Mouse (Mus musculus): ENCODE measurements around the gene Actn2.

Actn2 gene

DNA sequence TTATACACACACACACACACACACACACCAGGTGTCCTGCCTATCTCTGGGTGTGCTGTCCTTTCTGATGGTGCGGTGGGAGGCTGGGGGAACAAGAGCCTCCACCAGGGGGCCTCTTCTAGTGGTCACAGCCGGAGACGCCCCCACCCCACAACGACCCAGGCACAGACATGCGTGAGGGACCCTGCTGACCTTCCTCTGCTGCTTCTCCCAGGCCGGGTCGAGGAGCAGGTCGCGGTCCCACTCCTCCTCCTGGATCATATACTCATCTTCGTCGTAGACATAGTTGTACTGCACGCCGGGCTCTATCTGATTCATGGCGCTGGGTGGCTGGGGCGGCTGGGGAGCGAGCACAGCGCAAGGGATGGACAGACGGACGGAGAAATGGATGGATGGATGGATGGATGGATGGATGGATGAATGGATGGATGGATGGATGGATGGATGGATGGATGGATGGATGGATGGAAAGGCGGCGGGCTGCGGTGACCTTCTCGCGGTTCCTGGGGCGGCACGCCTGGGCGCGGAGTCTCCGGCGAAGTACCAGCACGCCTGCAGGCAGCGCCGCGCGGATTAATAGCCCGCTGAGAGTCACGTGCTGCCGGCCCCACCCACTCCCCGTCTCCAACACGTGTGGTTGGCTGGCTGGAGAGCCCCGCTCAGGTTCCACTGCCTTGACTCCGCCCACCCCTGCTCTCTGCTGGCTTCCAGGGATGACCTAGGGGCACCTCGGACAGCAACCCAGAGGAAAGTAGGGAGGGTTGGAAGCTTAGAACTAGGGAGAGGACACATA lies at the start of gene Actn2:
Actn2 (minus strand) TSS at position 578 of the 793 bp plus-strand sequence.
- DNase-seq (ENCODE audit: low spot score in 2 of 2) = peak; percentile 66 to 69

DNA sequence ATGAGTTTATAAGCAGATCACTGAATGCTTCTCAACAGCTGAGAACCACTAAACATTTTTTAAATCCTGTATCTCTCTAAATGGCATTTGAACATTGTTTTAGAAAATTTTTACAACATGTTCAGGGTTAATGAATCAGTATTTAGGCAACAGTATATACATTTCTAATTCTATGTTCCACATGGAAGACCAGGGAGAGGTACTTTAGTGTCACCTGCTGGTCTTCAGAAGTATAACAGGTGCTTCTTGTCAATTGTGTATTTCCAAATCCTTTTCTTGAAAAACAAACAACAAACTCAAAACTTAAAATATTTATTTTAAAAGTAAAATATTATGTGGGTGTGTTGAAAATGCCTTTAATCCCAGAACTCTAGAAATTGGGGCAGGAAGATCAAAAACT lies 45.7 kb upstream of the Actn2 start:
- no peak for DNase-seq (ENCODE audit: low spot score in 2 of 2)

DNA sequence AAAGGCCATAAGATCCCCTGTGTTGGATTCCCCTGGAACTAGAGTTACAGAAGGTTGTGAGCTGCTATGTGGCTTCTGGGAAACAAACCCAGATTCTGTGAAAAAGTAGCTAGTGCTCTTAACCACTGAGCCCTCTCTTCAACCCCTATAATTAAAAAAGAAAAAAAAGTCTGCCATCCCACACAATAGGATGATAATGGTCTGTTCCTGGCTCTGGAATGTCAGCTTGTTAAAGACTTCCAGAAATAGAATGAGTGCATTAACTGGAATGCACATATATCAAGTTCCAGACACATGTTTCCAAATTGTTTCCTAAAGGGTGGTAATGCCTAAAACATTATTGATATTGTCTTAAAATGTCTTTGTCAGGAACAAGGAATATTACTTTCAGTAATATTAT lies 44.2 kb upstream of the Actn2 start:
- no peak for DNase-seq (ENCODE audit: low spot score in 2 of 2)

DNA sequence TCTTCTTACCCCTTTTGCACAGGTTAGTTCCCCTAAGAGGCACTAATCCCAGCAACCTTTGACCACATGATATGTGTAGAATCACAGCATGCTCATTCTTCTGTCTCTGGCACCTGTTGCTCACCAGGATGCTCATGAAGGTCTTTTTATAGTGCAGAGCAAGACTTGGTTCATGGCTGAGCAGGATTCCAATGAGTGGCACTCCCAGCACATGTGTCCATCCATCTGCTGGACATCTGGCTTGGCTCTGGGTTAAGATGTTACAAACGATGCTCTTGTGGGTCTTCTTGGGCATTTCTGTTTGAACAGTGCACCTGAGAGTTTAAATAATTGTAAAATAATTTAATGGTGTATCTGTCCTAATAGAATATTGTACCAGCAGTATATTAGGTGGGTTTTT lies 36.2 kb upstream of the Actn2 start:
- DNase-seq (ENCODE audit: low spot score in 2 of 2) = no peak

DNA sequence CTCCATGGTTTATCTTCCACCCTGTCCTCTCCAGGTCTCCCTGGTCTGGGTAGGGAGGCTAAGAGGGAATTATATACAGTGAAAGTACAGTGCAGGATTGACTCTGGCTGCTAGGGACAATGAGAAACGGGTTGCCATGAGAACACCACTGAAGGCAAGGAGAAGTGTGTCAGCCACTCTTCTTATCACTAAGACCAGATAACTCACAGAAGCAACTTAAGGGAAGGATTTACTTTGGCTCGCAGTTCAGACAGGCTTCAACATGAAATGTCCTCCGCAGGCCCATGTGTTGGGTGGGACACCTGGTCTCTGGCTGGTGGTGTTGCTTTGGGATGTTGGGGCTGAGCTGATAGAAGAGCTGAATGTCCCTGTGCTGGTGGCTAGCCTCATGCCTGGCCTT lies 32.2 kb upstream of the Actn2 start:
- DNase-seq (ENCODE audit: low spot score in 2 of 2) = no peak

DNA sequence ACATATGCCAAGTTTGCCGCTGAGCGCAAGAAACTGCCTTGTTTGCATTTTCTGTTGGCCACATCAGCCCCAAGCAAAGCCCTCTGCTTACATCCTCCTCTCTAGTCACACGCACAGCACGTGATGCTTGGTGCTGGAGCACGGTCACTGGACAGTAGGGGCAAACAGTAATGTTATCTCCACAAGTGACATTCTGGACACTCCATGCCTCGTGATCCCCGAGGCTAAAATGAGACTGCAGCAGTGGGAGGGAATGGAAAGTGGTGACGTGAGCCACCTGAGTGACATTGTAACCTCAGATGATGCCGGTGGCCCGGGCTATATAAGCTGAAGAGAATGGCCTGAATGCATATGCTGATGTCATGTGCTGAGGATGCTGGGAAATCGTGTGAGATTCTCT lies 29.4 kb upstream of the Actn2 start:
- no peak for DNase-seq (ENCODE audit: low spot score in 2 of 2)

DNA sequence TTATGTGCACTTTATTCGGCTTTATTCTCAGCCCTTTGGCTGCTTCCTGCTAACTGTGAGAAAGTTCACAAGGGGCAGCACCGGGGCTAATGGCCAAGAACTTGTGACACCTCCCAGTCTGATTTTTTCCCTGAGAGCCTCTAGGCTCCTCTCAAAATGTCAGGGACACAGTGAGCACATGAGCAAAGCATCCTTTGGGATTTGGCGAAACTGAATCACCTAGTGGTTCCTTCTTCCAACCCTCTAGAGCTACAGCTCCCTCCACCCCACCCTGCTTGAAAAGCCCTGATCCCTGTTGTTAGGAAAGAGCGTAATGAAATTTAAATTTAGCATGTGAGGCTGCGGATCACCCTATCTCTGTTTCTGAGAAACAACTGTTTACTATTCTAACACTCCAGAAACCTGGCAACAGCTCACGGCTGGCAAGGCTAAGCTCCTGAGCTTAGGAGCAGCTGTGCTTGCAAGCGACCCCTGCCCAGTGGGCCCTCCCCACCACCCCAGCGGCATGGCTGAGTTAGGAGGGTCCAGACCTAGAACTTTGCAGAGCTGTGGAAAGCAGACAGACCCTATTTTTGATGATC lies 28.6 kb upstream of the Actn2 start:
- DNase-seq (ENCODE audit: low spot score in 2 of 2) = no peak

DNA sequence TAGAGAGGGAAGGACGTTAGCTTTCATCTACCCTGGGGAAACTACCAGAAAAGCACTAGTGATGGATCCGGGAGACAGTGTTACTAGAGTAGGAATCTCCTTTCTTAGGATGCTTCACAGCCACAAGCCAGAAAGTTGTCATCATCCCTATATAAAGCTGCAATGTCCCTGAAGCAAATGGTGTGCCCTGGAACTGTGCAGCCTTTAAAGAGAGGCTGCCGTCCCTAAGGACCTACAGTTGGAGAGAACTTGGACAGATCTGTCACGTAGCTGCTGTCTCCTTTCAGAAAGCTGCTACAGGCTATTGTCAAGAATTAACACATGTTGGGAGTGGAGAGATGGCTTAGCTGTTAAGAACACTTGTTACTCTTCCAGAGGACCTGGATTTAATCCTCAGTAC lies 20.9 kb upstream of the Actn2 start:
- no peak for DNase-seq (ENCODE audit: low spot score in 2 of 2)

DNA sequence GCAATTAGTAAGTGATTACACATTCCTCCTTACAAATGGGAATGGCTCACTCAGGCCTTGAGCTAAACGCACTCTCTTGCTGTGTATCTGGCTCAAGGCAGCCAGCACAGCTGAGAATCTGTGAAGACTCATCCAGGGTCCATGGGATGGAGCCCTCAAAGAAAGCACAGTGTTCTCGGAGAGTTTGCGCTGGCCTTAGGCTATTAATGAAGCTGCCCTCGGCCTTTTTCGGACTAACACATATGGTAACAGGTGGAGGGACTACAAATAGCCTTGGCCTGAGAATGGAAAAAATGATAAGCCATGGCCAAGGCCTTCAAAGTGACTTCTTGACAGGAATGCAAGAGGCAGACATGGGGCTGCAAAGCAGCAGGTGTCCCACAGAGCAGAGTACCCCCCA lies 17.0 kb upstream of the Actn2 start:
- DNase-seq (ENCODE audit: low spot score in 2 of 2) = no peak

DNA sequence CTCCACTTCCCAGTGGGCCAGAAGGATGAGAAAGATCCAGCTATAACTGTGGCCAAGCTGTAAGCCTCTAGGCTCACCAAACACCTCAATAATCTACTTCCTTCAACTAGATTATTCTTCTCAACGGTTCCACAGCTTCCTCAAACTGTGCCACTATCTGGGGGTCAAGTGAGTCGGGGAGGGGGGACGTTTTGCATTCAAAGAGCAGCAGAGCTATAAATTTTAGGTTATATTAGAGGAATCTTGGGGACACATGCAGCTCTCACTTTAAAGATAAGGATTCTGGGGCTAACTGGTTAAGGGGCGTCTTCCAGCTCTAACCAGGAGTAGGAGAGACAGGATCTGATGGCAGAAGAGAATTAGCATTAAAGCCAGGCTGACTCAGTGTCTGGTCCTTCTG lies 15.6 kb upstream of the Actn2 start:
- DNase-seq (ENCODE audit: low spot score in 2 of 2) = no peak

DNA sequence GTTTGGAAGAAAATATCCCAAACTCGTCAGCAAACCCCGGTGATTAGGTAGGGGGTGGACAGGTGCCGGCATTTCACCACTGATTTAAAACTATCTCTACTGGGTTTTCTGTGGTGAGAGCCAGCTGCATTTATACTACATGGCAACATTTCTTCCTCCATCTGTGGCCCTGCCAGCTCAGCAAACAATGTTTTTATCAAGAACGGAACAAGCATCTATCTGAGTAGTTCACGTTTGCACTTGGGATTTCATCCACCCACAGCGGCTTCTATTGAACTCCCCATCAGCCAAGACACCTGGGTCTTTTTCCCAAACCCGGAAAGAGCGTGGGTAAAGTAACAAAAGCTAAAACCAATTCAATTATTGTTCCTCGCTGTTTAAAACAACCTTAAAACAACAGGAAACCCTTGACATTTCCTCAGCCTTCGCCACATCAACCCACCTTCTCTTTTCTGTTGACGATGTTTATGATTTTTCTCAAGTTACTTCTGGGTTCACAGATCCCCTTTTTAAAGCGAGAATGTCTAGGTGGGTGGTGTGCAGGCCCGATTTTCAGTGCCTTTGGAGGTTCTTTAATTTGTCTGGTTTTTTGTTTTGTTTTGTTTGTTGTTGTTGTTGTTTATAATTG lies 8.8 kb upstream of the Actn2 start:
- DNase-seq (ENCODE audit: low spot score in 2 of 2) = no peak

DNA sequence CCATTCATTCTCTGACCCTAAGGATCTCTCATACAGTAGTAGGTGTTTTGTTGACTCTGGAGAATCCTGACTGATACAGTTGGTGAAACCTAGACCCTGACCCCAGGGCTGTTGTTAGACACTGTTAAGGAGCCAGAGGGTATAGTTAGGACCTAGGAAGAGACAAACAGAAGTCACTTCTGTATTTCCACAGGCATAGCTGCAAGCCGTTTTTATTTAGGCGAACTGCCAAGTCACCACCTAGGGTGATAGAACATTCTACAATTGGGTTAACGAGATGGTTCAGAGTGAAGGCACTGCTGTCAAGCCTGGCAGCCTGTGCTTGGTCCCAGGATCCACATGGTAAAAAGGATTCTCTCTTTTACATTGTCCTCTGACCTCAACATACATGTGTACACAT lies 6.3 kb upstream of the Actn2 start:
- DNase-seq (ENCODE audit: low spot score in 2 of 2) = no peak

DNA sequence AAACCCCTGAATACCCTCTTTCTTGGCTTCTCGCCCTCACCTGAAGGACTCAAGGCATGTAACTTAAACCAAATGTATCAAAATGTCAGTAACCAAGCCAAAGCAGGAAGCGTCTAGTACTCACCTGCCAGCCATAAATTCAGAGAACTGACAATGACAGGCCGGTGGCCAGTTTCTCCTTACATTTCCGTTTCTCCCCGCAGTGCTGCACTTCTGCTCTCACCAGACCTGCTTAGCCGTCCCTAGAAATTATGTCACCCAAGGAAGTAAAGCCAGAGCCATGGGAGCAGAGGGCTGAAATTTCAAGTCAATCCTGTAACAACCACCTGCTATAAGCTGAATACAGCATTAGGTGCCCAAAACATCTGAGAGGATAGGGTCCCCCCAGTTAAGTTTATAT lies 887 bp upstream of the Actn2 start:
- DNase-seq (ENCODE audit: low spot score in 2 of 2) = no peak

DNA sequence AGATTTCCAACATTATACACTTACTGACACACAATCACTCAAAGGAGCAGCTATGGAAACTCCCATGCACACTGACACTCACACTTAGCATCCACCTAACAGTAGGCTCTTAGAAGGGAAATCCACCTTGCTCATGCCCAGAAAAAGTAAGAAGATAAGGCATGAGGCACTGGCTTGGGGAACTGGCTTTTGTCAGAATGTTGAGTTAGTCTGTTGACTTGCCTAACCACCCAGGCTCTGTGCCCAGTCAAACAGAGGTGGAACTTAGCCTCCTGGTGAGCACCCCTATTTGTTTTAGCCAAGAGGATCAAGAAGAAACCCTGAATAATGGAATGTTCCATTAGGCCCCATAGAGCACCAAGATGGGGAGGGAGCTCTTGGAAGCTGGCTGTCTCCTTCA lies 1.1 kb downstream of the Actn2 start:
- DNase-seq (ENCODE audit: low spot score in 2 of 2) = no peak

DNA sequence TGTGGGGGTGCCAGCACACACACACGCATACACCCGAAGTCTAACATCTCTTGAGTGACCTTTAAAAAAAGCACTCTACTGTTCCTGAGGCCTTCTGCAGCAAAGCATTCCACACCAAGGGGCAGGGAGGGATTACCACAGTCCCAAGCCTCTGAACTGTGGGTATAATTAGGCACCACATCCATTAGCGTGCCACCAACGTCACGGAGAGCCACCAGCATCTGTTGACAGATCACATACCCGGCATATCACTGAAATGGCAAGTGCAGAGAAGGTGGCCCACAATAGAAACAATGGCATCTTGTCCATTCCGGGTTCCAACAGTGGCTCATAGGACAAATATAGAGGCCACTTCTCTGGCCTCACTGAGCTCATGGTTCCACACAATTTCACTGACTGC lies 2.8 kb downstream of the Actn2 start:
- DNase-seq (ENCODE audit: low spot score in 2 of 2) = no peak

DNA sequence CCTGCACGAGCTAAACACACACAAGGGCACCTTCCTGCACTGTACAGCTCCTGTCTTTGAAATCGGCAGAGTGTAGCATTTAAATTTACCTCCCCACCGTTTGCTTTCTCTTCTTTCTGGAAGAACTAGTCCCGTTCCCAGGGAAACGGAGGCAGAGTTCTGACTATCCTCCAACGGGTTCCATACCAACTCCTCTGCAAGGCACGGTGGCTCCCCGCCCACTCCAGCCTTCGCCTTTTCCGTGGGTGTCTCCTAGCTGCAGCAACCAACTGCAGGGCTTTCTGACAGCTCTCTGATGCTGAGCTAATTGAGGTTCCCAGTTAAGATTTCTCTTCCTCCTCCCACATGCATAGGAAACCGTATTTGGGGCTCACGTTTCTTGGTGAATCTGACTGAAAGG lies 6.5 kb downstream of the Actn2 start:
- peak; percentile 89 to 92 for DNase-seq (ENCODE audit: low spot score in 2 of 2)

DNA sequence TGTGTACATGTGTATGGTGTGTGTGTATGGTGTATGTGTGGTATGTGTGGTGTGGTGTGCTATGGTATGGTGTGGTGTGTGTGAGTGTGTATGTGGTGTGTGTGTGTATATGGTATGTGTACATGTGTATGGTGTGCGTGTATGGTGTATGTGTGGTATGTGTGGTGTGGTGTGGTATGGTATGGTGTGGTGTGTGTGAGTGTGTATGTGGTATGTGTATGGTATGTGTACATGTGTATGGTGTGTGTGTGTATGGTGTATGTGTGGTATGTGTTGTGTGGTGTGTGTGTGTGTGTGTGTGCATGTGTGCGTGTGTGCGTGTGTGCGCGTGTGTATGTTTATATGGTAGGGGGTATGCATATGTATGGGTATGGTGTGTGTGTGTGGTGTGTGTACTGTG lies 9.0 kb downstream of the Actn2 start:
- no peak for DNase-seq (ENCODE audit: low spot score in 2 of 2)

DNA sequence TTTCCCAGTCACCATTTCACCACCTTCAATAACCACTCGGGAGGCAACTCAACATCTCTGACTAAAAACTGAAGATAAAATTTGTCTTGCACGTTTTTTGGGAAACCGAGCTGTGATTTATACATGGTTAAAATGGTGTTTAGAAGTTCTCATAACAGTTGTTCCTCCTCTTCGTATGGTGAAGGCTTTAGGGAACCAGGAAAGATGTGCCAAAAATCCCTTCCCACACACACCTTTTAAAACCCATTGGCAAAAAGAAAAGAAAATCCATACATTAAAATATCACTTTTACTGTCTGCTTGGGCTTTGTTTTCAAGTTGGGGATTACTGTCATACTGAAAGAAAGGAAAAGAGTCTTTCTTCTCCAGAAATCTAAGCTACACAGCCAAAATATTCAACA lies 12.2 kb downstream of the Actn2 start:
- no peak for DNase-seq (ENCODE audit: low spot score in 2 of 2)

DNA sequence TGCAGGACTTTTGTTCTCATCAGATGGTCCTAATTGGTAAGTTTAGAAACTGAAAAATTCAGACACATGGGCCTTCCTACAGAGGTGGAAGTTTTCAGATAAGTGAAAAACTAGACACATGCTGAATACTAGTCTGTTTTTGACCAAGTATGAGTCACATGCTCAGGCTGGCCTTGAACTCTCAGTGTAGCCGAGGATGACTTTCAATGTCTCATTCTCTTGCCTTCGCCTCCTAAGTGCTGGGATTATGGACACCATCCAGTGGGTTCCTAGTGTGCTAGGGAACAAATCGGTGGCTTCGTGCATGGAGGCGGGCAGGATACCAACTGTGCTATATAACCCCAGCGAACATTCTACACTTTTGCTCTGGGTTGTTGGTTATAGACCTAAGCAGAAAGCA lies 13.0 kb downstream of the Actn2 start:
- DNase-seq (ENCODE audit: low spot score in 2 of 2) = no peak

DNA sequence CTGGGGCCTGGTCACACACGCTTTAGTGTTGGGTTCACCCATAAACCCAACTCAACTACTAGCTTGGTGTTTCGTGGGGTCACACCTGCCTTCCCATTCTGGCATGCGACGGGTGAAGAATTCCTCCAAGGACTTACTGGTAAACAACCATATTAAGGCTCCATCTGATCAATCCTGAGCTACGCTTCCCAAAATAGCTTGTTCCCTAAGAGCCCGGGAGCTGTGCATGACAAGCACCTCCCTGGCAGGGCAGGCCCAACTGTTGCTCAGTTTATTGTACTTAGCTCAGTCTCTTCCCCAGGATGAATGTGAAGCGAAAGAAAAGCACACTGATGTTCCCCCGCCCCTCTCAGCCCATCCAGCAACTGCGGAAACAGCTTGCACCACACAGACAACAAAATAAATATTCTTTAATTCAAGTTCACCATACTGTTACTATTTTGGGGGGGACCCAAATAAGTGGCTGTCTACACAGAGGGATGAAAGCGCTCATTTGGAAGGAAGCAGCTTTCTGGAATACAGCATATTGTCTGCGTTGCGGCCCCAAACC lies 17.4 kb downstream of the Actn2 start:
- DNase-seq (ENCODE audit: low spot score in 2 of 2) = no peak

DNA sequence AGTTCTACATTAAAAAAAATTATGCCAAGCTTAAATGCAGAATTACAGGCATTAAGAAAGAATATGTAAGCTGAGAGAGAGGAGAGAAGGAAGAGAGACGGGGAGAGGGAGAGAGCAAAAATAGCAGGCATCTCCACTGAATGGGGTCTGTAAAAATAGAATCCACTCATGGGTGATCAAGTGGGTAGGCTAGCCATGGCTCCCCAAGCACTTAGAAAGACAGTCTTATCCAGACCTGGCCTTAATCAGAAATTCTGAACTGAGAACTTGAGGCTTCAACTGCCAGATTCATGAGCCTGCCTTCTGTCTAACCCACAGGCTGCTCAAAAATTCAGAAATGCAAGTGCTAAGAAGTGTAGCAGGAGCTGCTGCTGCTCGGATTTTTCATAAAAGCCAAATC lies 20.4 kb downstream of the Actn2 start:
- no peak for DNase-seq (ENCODE audit: low spot score in 2 of 2)

DNA sequence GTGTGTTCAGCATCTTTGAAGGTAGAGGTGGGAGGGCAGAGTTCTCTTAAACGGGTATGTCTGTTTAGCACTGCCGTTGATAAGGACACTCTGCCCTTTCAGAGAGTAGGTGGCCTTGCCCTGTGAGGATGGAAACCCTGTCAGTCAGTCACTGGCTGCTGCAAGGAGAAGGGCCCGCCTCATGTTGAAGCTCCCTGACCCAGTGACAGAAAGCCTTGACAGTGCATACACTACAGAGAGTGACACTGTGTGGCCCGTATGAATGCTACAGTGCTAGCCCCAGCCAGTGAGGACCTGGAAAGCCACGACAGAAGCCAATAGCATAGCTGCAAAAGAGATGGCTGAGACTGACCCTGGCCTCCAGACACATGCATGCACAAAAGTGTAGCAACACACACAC lies 22.5 kb downstream of the Actn2 start:
- no peak for DNase-seq (ENCODE audit: low spot score in 2 of 2)

DNA sequence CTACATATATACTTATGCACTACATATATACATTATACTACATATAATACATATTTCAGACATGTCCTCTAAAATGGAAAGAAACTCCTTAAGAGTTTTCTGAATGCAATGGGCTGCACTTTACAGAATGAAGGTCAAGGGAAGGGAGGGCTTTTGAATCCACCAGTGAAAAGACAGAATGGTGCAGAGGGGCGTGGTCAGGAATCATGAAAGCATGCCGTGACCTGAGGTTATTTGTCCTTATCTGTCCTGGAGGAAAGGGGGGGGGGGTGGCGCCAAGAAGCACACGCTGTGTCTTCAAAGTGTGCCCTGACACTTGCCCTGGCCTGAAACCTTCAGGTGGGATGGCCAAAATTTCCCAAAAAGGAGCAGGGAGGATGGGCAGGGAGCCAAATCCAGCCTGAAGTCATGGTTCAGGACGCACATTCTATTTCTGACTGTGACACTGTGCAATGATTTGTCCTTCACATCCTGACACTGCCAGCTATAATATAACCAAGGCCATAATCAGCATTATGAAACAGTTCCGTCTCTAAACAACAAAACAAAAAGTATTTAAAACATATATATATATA lies 23.3 kb downstream of the Actn2 start:
- DNase-seq (ENCODE audit: low spot score in 2 of 2) = no peak
